Mouse (Mus musculus) monocyte, adult 5-6 weeks (primary cell): ENCODE results near the gene Fndc8. TPM values are rescaled to one million over a fixed set of nuclear protein-coding genes. Genes with fewer than 3 reads are reported as not detected.
"Not testable (repeated sequence)": the region's sequence is repeated elsewhere in the genome, so short reads cannot be mapped to it uniquely, and the experiment has no call there.

ENCODE experiments used
- ATAC-seq: fragments of 153-309, 156-312 bp; replicated peaks from 2 replicates; pipeline ENCODE4 v1.8.0; 2017; ENCODE audit warnings: mild to moderate bottlenecking; ENCODE audit not compliant: low TSS enrichment, insufficient number of reproducible peaks, severe bottlenecking, poor library complexity, low FRiP score
- total RNA-seq: library from RNA; stranded (forward); fragments of 200-1000, 200-491, 200-594 nt; gene quantifications from 3 replicates; pipeline ENCODE4 v1.2.3, GENCODE M21; 2017

Fndc8 gene
- total RNA-seq, 1 experiment from 2014 or later: not detected

DNA sequence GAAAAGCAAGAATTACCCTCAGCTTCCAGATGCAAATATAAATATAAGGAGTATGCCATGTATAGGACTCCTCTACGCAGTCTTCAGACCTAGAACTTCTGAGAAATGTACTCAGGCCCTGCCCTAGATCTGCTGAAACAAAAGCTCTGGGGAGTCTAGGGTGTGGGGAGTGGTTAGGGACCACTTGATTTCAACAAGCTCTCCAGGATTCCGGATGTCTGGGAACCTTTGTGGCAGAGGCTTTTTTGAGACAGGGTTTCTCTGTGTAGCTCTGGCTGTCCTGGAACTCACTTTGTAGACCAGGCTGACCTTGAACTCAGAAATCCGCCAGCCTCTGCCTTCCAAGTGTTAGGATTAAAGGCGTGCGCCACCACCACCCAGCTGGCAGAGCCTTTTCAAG, 13.9 kb downstream of the Fndc8 start:
- ATAC-seq: no peak

GRCm38 (mm10) chr11:82907651-82908607, 16.0 kb downstream of the Fndc8 start, which contains the start of gene Nle1:
TSS of gene Nle1 (minus strand) at chr11:82908411.
- ATAC-seq: peak; percentile 90

DNA sequence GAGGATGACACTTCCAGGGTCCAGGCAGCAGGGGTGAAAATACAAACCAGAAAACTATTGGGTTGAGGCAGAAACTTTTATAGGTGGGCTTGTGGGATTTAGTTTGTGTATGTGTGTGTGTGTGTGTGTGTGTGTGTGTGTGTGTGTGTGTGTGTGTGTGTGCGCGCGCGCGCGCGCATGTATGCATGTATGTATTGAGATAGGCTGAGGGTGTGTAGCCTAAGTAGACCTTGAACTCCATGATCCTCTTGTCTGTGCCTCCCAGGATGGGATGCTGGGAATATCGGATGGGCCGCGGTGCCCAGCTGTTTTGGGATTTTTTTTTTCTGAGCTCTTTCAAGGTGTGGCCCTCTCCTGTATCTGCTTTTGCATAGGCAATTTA, 16.7 kb downstream of the Fndc8 start:
- ATAC-seq: no peak

DNA sequence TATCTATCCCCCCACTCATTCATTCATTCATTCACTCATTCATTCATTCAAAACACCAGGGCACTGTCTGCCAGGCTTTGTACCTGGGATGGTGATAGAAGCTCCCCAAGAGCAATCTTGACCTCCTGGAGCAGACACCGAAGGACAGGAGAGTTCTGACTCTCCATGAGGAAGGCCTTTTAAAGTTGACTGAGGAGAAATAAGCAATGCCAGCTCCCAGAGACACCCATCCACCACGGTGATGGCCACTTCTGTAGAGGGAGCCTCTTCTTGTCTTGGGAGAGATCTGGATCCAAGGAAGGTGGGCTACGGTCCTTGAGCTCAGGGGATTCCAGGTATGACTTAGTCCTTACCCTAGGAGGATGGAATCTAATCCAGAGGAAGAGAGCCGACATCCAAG, 18.3 kb downstream of the Fndc8 start, which contains the start of gene Unc45b:
Gene Unc45b (plus strand): TSS at position 301 of the 400 bp plus-strand sequence.
- no peak for ATAC-seq

DNA sequence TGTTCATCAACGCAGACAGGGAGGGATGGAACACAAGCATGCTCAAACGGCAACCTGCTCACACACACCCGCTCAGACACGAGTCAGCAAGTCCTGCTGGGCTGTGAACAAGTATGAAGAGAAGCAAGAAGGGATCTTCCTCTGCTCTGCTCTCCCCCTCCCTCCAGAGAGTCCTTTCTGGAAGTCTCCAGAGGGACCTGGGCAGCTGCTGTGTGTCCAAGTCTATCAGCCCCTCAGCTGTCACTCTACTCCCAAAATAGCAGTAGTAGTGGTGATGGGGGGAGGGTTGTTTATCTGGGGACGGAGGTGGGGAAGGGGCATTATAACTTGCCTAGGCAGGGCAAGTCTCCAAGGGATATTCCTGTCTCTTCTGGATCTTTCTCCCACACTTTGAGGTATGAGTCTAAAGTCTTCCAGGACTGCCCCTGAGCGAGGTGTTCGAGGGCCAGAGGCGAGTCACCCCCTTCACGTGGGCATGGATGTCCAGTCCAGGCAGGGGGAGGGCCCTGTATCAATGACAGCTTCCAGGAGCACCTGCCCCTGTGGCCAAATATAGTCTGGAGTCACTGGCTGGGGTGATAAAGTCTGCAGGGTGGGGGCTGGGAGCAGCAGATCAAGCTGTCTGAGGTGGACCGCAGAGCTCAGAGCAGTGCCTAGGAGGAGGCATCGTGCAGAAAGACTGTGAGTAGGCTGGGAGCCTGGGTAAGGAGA, 18.9 kb downstream of the Fndc8 start:
- no peak for ATAC-seq

DNA sequence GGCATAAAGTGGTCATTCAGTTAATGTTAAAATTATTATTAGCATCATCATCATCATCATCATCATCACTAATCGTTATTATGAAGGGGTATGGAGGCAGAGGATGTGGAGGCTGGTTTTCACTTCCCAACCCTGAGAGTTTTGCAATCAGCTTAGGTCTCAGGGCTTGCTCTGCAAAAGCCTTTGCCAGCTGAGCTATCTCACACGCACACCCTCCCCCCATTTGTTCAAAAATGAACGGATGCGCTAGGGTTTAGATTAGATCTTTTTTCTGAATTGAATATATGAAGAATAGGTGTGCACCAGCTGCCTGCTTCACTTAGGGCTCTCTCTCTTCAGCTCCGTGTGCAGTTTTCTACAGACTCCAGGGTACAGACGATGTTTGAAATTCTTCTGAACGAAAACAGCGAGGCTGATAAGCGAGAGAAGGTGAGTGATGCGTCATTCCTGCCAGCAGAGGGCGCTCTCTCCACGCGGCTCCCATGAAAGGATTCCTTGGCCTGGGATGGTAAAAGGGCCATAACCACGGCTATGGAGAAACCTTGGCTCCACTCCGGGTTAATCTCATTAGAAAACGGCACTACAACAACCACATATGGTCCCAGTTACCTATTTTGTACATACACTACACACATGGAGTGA, 22.9 kb downstream of the Fndc8 start:
- peak; percentile 71 for ATAC-seq

DNA sequence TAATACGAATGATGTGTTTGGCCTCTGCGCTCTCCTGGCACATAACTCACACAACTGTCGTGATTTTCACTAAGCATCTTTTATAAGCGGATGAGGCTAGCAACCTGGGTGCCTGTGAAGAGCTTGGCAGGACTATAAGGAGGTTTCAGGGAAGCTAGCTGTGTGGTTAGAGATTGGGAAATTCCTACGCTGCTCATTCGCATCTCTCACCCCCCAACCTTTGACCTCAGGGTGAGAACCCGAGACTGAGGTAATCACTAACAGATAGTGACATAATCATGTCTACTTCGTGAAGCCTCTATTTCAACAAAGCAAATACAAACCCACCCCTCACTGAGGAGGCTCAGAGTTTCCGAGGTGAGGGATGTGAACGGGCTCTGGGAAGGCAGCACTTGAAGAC, 28.8 kb downstream of the Fndc8 start:
- ATAC-seq: no peak

GRCm38 (mm10) chr11:82921691-82922090, 29.8 kb downstream of the Fndc8 start:
- ATAC-seq: no peak

- ATAC-seq: not testable (repeated sequence)
These were observed 32.0 kb downstream of the Fndc8 start for GRCm38 (mm10) chr11:82923910-82924309.

DNA sequence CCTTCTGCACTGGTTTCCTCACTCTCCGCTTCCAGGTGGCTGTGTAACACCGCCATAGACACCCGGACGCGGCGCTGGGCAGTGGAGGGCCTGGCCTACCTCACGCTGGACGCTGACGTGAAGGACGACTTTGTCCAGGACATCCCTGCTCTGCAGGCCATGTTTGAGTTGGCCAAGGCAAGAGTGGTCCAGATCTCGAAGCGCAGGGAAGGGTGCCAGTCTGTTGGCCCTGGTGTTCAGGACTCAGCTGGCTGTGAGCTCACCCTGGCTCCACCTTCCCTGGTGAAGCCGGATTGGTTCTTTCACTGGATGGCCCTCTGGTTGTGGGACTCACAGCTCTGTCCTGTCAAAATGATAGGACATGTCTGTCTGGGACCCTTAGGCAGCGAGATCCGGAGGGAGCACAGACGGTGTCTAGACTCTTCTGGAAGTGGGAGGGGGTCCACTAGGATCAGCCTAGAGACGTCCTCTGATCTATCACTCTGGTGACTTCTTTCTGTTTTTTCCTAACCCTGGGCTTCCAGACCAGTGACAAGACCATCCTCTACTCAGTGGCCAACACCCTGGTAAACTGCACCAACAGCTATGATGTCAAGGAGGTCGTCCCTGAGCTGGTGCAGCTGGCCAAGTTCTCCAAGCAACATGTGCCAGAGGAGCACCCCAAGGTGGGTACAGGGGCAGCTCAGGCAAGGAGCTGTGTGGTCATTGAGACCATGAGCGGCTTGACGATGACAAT, 37.1 kb downstream of the Fndc8 start:
- ATAC-seq: 0 out of 2 replicates have a peak, but pooled peaks have one; percentile 22

- ATAC-seq: no peak
These were observed 37.7 kb downstream of the Fndc8 start for GRCm38 (mm10) chr11:82929633-82929950.

DNA sequence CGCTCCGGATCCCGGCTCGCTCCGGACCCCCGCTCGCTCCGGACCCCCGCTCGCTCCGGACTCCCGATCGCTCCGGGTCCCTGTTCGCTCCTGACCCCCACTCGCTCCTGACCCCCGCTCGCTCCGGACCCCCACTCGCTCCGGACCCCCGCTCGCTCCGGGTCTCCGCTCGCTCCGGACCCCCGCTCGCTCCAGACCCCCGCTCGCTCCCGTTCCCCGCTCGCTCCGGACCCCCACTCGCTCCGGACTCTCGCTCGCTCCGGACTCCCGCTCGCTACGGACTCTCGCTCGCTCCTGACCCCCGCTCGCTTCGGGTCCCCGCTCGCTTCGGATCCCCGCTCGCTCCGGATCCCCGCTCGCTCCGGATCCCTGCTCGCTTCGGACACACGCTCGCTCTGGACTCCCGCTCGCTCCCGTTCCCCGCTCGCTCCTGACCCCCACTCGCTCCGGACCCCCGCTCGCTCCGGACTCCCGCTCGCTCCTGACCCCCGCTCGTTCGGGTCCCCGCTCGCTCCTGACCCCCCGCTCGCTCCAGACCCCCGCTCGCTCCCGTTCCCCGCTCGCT, 38.5 kb downstream of the Fndc8 start:
- not testable (repeated sequence) for ATAC-seq

DNA sequence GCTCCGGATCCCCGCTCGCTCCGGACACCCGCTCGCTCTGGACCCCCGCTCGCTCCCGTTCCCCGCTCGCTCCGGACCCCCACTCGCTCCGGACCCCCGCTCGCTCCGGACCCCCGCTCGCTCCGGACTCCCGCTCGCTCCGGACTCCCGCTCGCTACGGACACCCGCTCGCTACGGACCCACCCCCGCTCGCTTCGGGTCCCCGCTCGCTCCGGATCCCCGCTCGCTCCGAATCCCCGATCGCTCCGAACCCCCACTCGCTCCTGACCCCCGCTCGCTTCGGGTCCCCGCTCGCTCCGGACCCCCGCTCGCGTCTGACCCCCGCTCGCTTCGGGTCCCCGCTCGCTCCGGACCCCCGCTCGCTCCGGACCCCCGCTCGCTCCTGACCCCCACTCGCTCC, 39.2 kb downstream of the Fndc8 start:
- ATAC-seq: not testable (repeated sequence)

GRCm38 (mm10) chr11:82931671-82932450, 39.9 kb downstream of the Fndc8 start:
- ATAC-seq: not testable (repeated sequence)

- ATAC-seq: no peak
These were observed 41.3 kb downstream of the Fndc8 start for GRCm38 (mm10) chr11:82933186-82933585.

DNA sequence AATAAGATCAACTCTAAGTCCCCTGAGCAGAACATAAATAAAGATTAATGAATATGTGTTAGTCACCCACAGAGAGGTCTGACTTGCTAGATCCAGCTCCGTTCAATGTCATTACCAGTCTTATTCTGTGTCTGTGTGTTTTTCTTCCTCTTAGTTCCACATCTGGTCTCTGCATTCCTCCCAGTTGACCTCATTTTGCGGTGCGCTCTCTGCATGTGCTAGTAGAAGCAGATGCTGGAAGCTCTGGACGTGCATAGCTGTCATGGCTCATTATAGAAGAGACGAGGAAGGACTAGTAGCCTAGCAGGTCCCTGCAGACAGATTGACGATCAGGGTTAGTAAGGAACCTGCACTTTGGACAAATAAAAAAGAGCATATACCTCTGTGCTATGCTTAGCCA, 51.4 kb downstream of the Fndc8 start:
- ATAC-seq: no peak

DNA sequence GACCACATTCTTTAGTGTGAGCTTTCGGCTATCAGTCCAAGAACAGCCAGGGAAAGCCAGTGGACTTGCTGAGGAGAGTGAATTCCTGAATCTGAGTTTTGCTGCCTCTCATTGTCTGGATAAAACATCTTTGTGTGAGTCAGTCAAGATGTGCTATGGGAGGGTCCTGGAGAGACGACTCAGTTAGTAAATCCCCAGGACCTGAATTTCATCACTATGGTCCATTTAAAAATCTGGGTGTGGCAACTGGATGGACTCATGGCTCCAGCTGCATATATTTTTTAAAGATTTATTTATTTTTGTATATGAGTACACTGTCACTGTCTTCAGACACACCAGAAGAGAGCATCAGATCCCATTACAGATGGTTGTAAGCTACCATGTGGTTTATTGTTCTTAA, 53.7 kb downstream of the Fndc8 start:
- no peak for ATAC-seq

- ATAC-seq: no peak
These were observed 55.5 kb downstream of the Fndc8 start for GRCm38 (mm10) chr11:82947457-82947856.
